Mouse (Mus musculus) midbrain, embryonic 11.5 days (tissue): Measurements from ENCODE around the gene Pla2g16. TPM values are rescaled to one million over a fixed set of nuclear protein-coding genes. Genes with fewer than 3 reads are reported as not detected.

ENCODE experiments used
- ATAC-seq: fragments of 200-750 bp; cut with Nextera tagmentation; 2 replicates; pipeline ENCODE4 v1.8.0; 2017; ENCODE audit warnings: moderate TSS enrichment, moderate library complexity; ENCODE audit not compliant: low FRiP score
- DNase-seq: peaks from one replicate; pipeline ENCODE4 v3.0.0; 2015; ENCODE audit warnings: low spot score; ENCODE audit errors: missing footprints
- H3K27ac ChIP-seq: fragments of 300-500 bp; sonication (generic); 2 replicates; pipeline ENCODE4 v1.5.1; 2014; ENCODE audit warnings: low read depth, low read length
- H3K27me3 ChIP-seq: fragments of 300-500 bp; sonication (generic); 2 replicates; pipeline ENCODE4 v1.6.1; 2014; ENCODE audit warnings: mild to moderate bottlenecking, low read length, moderate library complexity, mixed read lengths; ENCODE audit not compliant: control insufficient read depth, insufficient read depth
- H3K36me3 ChIP-seq: fragments of 300-500 bp; sonication (generic); 2 replicates; pipeline ENCODE4 v1.6.1; 2014; ENCODE audit warnings: mild to moderate bottlenecking, low read length, moderate library complexity, mixed read lengths; ENCODE audit not compliant: control insufficient read depth, insufficient read depth
- H3K4me1 ChIP-seq: fragments of 300-500 bp; sonication (generic); 2 replicates; pipeline ENCODE4 v1.6.1; 2014; ENCODE audit warnings: low read length; ENCODE audit not compliant: control insufficient read depth, insufficient read depth
- H3K4me2 ChIP-seq: fragments of 300-500 bp; sonication (generic); 2 replicates; pipeline ENCODE4 v1.6.1; 2014; ENCODE audit warnings: mild to moderate bottlenecking, moderate library complexity
- H3K4me3 ChIP-seq: fragments of 300-500 bp; sonication (generic); 2 replicates; pipeline ENCODE4 v1.5.1; 2014; ENCODE audit warnings: low read depth, low read length
- H3K9ac ChIP-seq: fragments of 300-500 bp; sonication (generic); 2 replicates; pipeline ENCODE4 v1.6.1; 2014; ENCODE audit warnings: low read length
- H3K9me3 ChIP-seq: fragments of 300-500 bp; sonication (generic); 2 replicates; pipeline ENCODE4 v1.6.1; 2016; ENCODE audit warnings: low read length; ENCODE audit not compliant: control insufficient read depth
- WGBS: fragments of 180-500 bp; shearing (Covaris S2); extraction: QIAGEN DNeasy Blood & Tissue Kit; methylation state at CpG from one replicate; pipeline ENCODE4 v1.1.7; 2014; 5-methylcytosine and 5-hydroxymethylcytosine counted together
- polyA plus RNA-seq: library from polyadenylated mRNA; unstranded; fragments of >200 nt; fragmentation: Nextera tagmentation; extraction: Ambion mirVana; gene quantifications from 2 replicates; pipeline ENCODE4 v1.2.1, GENCODE M21; 2014

Pla2g16 gene
- polyA plus RNA-seq, 1 experiment from 2014 or later: 2.3 TPM

DNA sequence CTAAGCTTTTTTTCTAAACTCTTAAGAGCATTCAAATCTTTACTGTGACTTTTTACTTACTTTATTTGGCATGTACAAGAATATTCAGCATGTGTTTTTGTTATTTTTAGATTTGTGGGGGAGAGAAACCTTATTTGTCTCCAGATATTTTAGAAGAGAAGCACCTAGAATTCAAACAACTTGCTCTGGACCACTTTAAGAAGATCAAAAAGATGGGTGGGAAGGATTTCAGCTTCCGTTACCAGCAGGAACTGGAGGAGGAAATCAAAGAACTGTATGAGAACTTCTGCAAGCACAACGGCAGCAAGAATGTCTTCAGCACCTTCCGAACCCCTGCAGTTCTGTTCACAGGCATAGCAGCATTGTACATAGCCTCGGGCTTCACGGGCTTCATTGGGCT, 25.4 kb upstream of the Pla2g16 start:
- Histone ChIP-seq H3K27me3 (no peaks in the 10 kb centered on the region), H3K9me3 (no peaks in the 10 kb centered on the region), H3K27ac (no peak overlapping the region), H3K4me1 (no peaks in the 10 kb centered on the region), H3K9ac (no peak overlapping the region), H3K36me3 (peaks cover 4% of the 10 kb centered on the region; the same call in 1 of the 2 replicates), H3K4me3 (no peak overlapping the region), H3K4me2 (no peak overlapping the region)
- no peak for ATAC-seq
- 92% methylated on average over 5 of the region's 5 CpGs for WGBS
- no peak for DNase-seq

- H3K9ac ChIP-seq: no peak overlapping the region
- H3K27me3 ChIP-seq: no peaks in the 10 kb centered on the region
- ATAC-seq (no peak), DNase-seq (no peak)
- H3K4me3 ChIP-seq: no peak overlapping the region
- H3K9me3 ChIP-seq: no peaks in the 10 kb centered on the region
- 89% methylated on average over 5 of the region's 5 CpGs for WGBS
- H3K27ac ChIP-seq: no peak overlapping the region
- H3K36me3 ChIP-seq: peaks cover 4% of the 10 kb centered on the region; the same call in 1 of the 2 replicates
- H3K4me2 ChIP-seq: no peak overlapping the region
- H3K4me1 ChIP-seq: no peaks in the 10 kb centered on the region
Measured at GRCm38 (mm10) chr19:7533891-7534290, 23.4 kb upstream of the Pla2g16 start.

- DNase-seq: peak; percentile 57
- WGBS: 85% methylated on average over 3 of the region's 3 CpGs
Measured at GRCm38 (mm10) chr19:7548924-7549323, 8.3 kb upstream of the Pla2g16 start.

GRCm38 (mm10) chr19:7551550-7552300, 5.5 kb upstream of the Pla2g16 start:
- DNase-seq: no peak
- H3K36me3 ChIP-seq: no peaks in the 10 kb centered on the region
- 74% methylated on average over 4 of the region's 4 CpGs for WGBS
- H3K27me3 ChIP-seq: no peaks in the 10 kb centered on the region
- no peaks in the 10 kb centered on the region for H3K9me3 ChIP-seq
- no peak overlapping the region for H3K4me2 ChIP-seq
- no peak overlapping the region for H3K9ac ChIP-seq
- no peak overlapping the region for H3K27ac ChIP-seq
- no peak overlapping the region for H3K4me3 ChIP-seq
- H3K4me1 ChIP-seq: no peaks in the 10 kb centered on the region
- ATAC-seq: no peak

More at GRCm38 (mm10) chr19:7548924-7549323, 8.3 kb upstream of the Pla2g16 start:
- Histone ChIP-seq H3K27me3 (no peaks in the 10 kb centered on the region), H3K9me3 (no peaks in the 10 kb centered on the region), H3K27ac (no peak overlapping the region), H3K9ac (no peak overlapping the region), H3K36me3 (no peaks in the 10 kb centered on the region), H3K4me2 (no peak overlapping the region), H3K4me3 (no peak overlapping the region), H3K4me1 (no peaks in the 10 kb centered on the region)
- ATAC-seq: no peak

DNA sequence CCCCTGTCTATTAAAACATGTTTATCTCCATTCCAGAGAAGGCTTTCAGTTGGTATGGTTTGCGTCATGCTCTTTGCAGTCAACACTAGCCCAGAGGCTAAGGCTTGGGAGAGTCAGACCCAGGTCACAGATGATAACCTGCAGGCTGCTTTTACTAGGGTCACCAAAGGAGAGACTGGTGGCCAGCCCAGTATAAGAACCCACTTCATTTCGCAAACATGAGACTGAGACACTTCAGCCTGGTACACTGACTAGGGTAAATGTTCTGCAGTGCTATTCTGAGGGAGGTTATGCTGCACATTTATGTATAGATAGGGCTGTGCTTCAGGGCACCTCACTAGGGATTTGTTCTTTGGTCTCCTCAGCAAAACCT, 5.0 kb upstream of the Pla2g16 start:
- Histone ChIP-seq H3K36me3 (no peaks in the 10 kb centered on the region), H3K4me2 (no peak overlapping the region), H3K27ac (no peak overlapping the region), H3K4me3 (no peak overlapping the region), H3K9ac (no peak overlapping the region), H3K4me1 (no peaks in the 10 kb centered on the region), H3K27me3 (no peaks in the 10 kb centered on the region), H3K9me3 (no peaks in the 10 kb centered on the region)
- DNase-seq (no peak), ATAC-seq (no peak)
- WGBS: 92% methylated on average over 2 of the region's 2 CpGs

- no peaks in the 10 kb centered on the region for H3K9me3 ChIP-seq
- no peak overlapping the region for H3K4me3 ChIP-seq
- peaks cover 6% of the 10 kb centered on the region for H3K4me1 ChIP-seq
- ATAC-seq (no peak), DNase-seq (no peak)
- no peak overlapping the region for H3K27ac ChIP-seq
- H3K27me3 ChIP-seq: peaks cover 8% of the 10 kb centered on the region; the same call in 1 of the 2 replicates
- H3K36me3 ChIP-seq: no peaks in the 10 kb centered on the region
- no peak overlapping the region for H3K9ac ChIP-seq
- H3K4me2 ChIP-seq: no peak overlapping the region
Measured at GRCm38 (mm10) chr19:7553441-7553840, 3.8 kb upstream of the Pla2g16 start.

GRCm38 (mm10) chr19:7554881-7555280, 2.4 kb upstream of the Pla2g16 start:
- WGBS: 72% methylated on average over 4 of the region's 4 CpGs
- H3K9ac ChIP-seq: no peak overlapping the region
- DNase-seq (no peak), ATAC-seq (no peak)
- no peaks in the 10 kb centered on the region for H3K9me3 ChIP-seq
- H3K4me2 ChIP-seq: no peak overlapping the region
- no peak overlapping the region for H3K4me3 ChIP-seq
- no peak overlapping the region for H3K27ac ChIP-seq
- H3K27me3 ChIP-seq: peaks cover 8% of the 10 kb centered on the region; the same call in 1 of the 2 replicates
- H3K36me3 ChIP-seq: no peaks in the 10 kb centered on the region
- H3K4me1 ChIP-seq: peaks cover 6% of the 10 kb centered on the region

DNA sequence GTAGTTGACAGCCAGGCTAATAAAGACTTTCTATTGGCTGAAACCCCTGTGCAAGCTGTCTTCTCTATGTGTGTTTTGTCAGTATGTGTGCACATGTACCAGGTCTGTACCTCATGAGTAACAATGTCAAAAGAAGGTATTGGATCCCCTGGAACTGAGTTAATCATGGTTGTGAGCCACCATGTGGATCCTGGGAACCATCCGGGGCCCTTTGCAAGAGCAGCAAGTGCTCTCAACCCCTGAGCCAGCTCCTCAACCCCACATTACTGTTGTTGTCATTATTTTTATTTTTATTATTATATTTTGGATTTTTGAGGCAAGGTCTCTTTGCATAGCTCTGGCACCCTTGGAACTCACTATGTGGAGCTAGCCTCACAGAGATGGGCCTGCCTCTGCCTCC, 618 bp upstream of the Pla2g16 start:
- peaks cover 8% of the 10 kb centered on the region; the same call in 1 of the 2 replicates for H3K27me3 ChIP-seq
- no peaks in the 10 kb centered on the region for H3K36me3 ChIP-seq
- ATAC-seq: no peak
- no peak overlapping the region for H3K4me2 ChIP-seq
- peaks cover 6% of the 10 kb centered on the region for H3K4me1 ChIP-seq
- H3K27ac ChIP-seq: no peak overlapping the region
- WGBS: 100% methylated on average over 1 of the region's 1 CpGs
- no peaks in the 10 kb centered on the region for H3K9me3 ChIP-seq
- H3K4me3 ChIP-seq: no peak overlapping the region
- DNase-seq: peak; percentile 80
- H3K9ac ChIP-seq: no peak overlapping the region

DNA sequence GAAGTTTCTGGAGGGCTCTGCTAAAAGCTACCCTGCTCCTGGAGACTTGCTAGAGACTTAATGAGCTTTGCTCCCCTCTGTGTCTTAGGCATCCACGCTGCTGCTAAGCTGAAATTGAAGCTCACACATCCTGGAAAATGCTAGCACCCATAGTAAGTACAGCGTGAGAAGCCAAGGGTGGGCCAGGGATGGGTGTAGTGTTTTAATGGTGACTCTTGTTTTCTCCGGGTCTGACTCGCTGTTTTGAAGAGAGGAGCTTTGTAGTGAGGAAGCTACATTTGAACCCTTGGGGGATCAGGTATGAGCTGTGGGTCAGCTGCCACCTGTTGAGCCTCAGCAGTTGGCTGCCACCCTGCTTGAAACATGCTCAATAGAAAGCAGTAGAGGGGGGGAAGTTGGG, 585 bp downstream of the Pla2g16 start:
- H3K4me3 ChIP-seq: peak overlapping the region; percentile 35
- no peaks in the 10 kb centered on the region for H3K9me3 ChIP-seq
- peak overlapping the region; percentile 68 for H3K4me2 ChIP-seq
- peak; percentile 92 for DNase-seq
- peak overlapping the region; percentile 51 for H3K9ac ChIP-seq
- no peaks in the 10 kb centered on the region for H3K36me3 ChIP-seq
- no peak overlapping the region for H3K27ac ChIP-seq
- H3K27me3 ChIP-seq: peaks cover 8% of the 10 kb centered on the region; the same call in 1 of the 2 replicates
- WGBS: 8% methylated on average over 4 of the region's 4 CpGs
- H3K4me1 ChIP-seq: peaks cover 6% of the 10 kb centered on the region
- no peak for ATAC-seq
